Mouse (Mus musculus) limb, embryonic 14.5 days (tissue): ENCODE results near the gene Erbb4. TPM values are rescaled to one million over a fixed set of nuclear protein-coding genes. Genes with fewer than 3 reads are reported as not detected.

Experiments
- ATAC-seq: fragments of 200-750 bp; cut with Nextera tagmentation; 2 replicates; pipeline ENCODE4 v1.8.0; 2017; ENCODE audit warnings: low read depth, moderate number of reproducible peaks, moderate TSS enrichment; ENCODE audit not compliant: low FRiP score
- DNase-seq: peaks from one replicate; pipeline ENCODE4 v3.0.0-alpha.2; 2015; ENCODE audit warnings: low spot score
- H3K27ac ChIP-seq: fragments of 300-500 bp; sonication (generic); replicated peaks from 2 replicates; pipeline ENCODE4 v1.5.1; 2014; ENCODE audit warnings: low read depth, mild to moderate bottlenecking, low read length, moderate library complexity, mixed read lengths
- H3K27me3 ChIP-seq: fragments of 300-500 bp; sonication (generic); 2 replicates; pipeline ENCODE4 v1.6.1; 2014; ENCODE audit warnings: low read length, mixed read lengths; ENCODE audit not compliant: control insufficient read depth, insufficient read depth
- H3K36me3 ChIP-seq: fragments of 300-500 bp; sonication (generic); 2 replicates; pipeline ENCODE4 v1.6.1; 2014; ENCODE audit warnings: mild to moderate bottlenecking, low read length, moderate library complexity, mixed read lengths; ENCODE audit not compliant: control insufficient read depth, insufficient read depth
- H3K4me1 ChIP-seq: fragments of 300-500 bp; sonication (generic); 2 replicates; pipeline ENCODE4 v1.6.1; 2014; ENCODE audit warnings: antibody characterized with exemption, low read length, mixed read lengths; ENCODE audit not compliant: control insufficient read depth, insufficient read depth
- H3K4me2 ChIP-seq: fragments of 300-500 bp; sonication (generic); replicated peaks from 2 replicates; pipeline ENCODE4 v1.6.1; 2014; ENCODE audit warnings: low read depth, mild to moderate bottlenecking, low read length, moderate library complexity; ENCODE audit not compliant: severe bottlenecking
- H3K4me3 ChIP-seq: fragments of 300-500 bp; sonication (generic); replicated peaks from 2 replicates; pipeline ENCODE4 v1.5.1; 2014; ENCODE audit warnings: low read length
- H3K9ac ChIP-seq: fragments of 300-500 bp; sonication (generic); 2 replicates; pipeline ENCODE4 v1.6.1; 2014; ENCODE audit warnings: mild to moderate bottlenecking, low read depth, low read length, moderate library complexity; ENCODE audit not compliant: severe bottlenecking
- H3K9me3 ChIP-seq: fragments of 300-500 bp; sonication (generic); 2 replicates; pipeline ENCODE4 v1.6.1; 2016; ENCODE audit warnings: low read length; ENCODE audit not compliant: control insufficient read depth
- POLR2A ChIP-seq: fragments of 200-500 bp; IDR thresholded peaks from 2 replicates; pipeline ENCODE4 v1.8.0; 2012; ENCODE audit warnings: inconsistent platforms, mild to moderate bottlenecking, moderate library complexity, borderline replicate concordance; ENCODE audit not compliant: insufficient read depth, insufficient read length; ENCODE audit errors: extremely low read depth
- WGBS: fragments of 180-500 bp; shearing (Covaris S2); extraction: QIAGEN DNeasy Blood & Tissue Kit; methylation state at CpG from one replicate; pipeline ENCODE4 v1.1.7; 2014; 5-methylcytosine and 5-hydroxymethylcytosine counted together
- polyA plus RNA-seq, 2 experiments: library from polyadenylated mRNA; depleted of rRNA in 1 of 2; stranded (reverse) in 1 of 2; unstranded in 1 of 2; fragments of >200 nt; fragmentation: Nextera tagmentation in 1 of 2; extraction: Ambion mirVana in 1 of 2; gene quantifications; 2 replicates each; pipeline versions ENCODE4 v1.2.1 to v1.2.3; 2012 to 2014

The Erbb4 gene
- polyA plus RNA-seq, 2 experiments, result 0.68 to 2.0 TPM

GRCm38 (mm10) chr1:68839352-68839751 is 268.5 kb downstream of the Erbb4 start:
- Histone ChIP-seq H3K27ac (no peak overlapping the region), H3K9ac (no peak overlapping the region), H3K4me1 (no peaks in the 10 kb centered on the region), H3K27me3 (no peaks in the 10 kb centered on the region), H3K4me3 (no peak overlapping the region), H3K9me3 (no peaks in the 10 kb centered on the region), H3K4me2 (no peak overlapping the region), H3K36me3 (no peaks in the 10 kb centered on the region)
- no peak for TF ChIP-seq POLR2A
- 71% methylated on average over 4 of the region's 4 CpGs for WGBS
- no peak for DNase-seq
- ATAC-seq, result no peak

- no peak for TF ChIP-seq POLR2A
- no peak overlapping the region for H3K9ac ChIP-seq
- ATAC-seq, result no peak
- H3K27ac ChIP-seq, result no peak overlapping the region
- no peaks in the 10 kb centered on the region for H3K36me3 ChIP-seq
- no peak overlapping the region for H3K4me2 ChIP-seq
- no peaks in the 10 kb centered on the region for H3K27me3 ChIP-seq
- no peak overlapping the region for H3K4me3 ChIP-seq
- DNase-seq, result peak; percentile 39
- no peaks in the 10 kb centered on the region for H3K9me3 ChIP-seq
- 46% methylated on average over 3 of the region's 3 CpGs for WGBS
- no peaks in the 10 kb centered on the region for H3K4me1 ChIP-seq
Observed at GRCm38 (mm10) chr1:68834686-68835085, 273.2 kb downstream of the Erbb4 start.

GRCm38 (mm10) chr1:68832101-68832500 is 275.8 kb downstream of the Erbb4 start:
- no peak for TF ChIP-seq POLR2A
- H3K4me1 ChIP-seq, result no peaks in the 10 kb centered on the region
- H3K9ac ChIP-seq, result no peak overlapping the region
- DNase-seq (no peak), ATAC-seq (no peak)
- H3K27ac ChIP-seq, result no peak overlapping the region
- no peak overlapping the region for H3K4me2 ChIP-seq
- H3K36me3 ChIP-seq, result no peaks in the 10 kb centered on the region
- H3K9me3 ChIP-seq, result no peaks in the 10 kb centered on the region
- no peaks in the 10 kb centered on the region for H3K27me3 ChIP-seq
- no peak overlapping the region for H3K4me3 ChIP-seq

GRCm38 (mm10) chr1:68831575-68831974 is 276.3 kb downstream of the Erbb4 start:
- Histone ChIP-seq H3K27me3 (no peaks in the 10 kb centered on the region), H3K4me1 (no peaks in the 10 kb centered on the region), H3K27ac (no peak overlapping the region), H3K9ac (no peak overlapping the region), H3K36me3 (no peaks in the 10 kb centered on the region), H3K9me3 (no peaks in the 10 kb centered on the region), H3K4me3 (no peak overlapping the region), H3K4me2 (no peak overlapping the region)
- ATAC-seq, result no peak
- 84% methylated on average over 1 of the region's 1 CpGs for WGBS
- TF ChIP-seq POLR2A, result no peak
- DNase-seq, result no peak

- Histone ChIP-seq H3K9me3 (no peaks in the 10 kb centered on the region), H3K27me3 (no peaks in the 10 kb centered on the region), H3K27ac (no peak overlapping the region), H3K36me3 (no peaks in the 10 kb centered on the region), H3K4me2 (no peak overlapping the region), H3K4me1 (no peaks in the 10 kb centered on the region), H3K4me3 (no peak overlapping the region), H3K9ac (no peak overlapping the region)
- ATAC-seq (no peak), DNase-seq (no peak)
- TF ChIP-seq POLR2A, result no peak
- WGBS, result 73% methylated on average over 2 of the region's 2 CpGs
Observed at GRCm38 (mm10) chr1:68830501-68831239, 277.2 kb downstream of the Erbb4 start.

GRCm38 (mm10) chr1:68823116-68823644 is 284.7 kb downstream of the Erbb4 start:
- H3K36me3 ChIP-seq, result no peaks in the 10 kb centered on the region
- no peaks in the 10 kb centered on the region for H3K9me3 ChIP-seq
- H3K27ac ChIP-seq, result no peak overlapping the region
- no peaks in the 10 kb centered on the region for H3K4me1 ChIP-seq
- no peak for DNase-seq
- TF ChIP-seq POLR2A, result no peak
- H3K9ac ChIP-seq, result no peak overlapping the region
- WGBS, result 56% methylated on average over 2 of the region's 2 CpGs
- no peak overlapping the region for H3K4me3 ChIP-seq
- H3K4me2 ChIP-seq, result no peak overlapping the region
- H3K27me3 ChIP-seq, result no peaks in the 10 kb centered on the region
- no peak for ATAC-seq
